Mouse (Mus musculus) hindbrain, embryonic 16.5 days (tissue): ENCODE data around the gene Nckap5. TPM values are rescaled to one million over a fixed set of nuclear protein-coding genes. Genes with fewer than 3 reads are reported as not detected.

ENCODE experiments used
- ATAC-seq: fragments of 200-750 bp; cut with Nextera tagmentation; 2 replicates; pipeline ENCODE4 v1.8.0; 2017; ENCODE audit warnings: moderate TSS enrichment, moderate library complexity
- H3K27ac ChIP-seq: fragments of 300-500 bp; sonication (generic); 2 replicates; pipeline ENCODE4 v1.5.1; 2014; ENCODE audit warnings: low read depth, mild to moderate bottlenecking, control low read depth, low read length, moderate library complexity
- H3K27me3 ChIP-seq: fragments of 300-500 bp; sonication (generic); replicated peaks from 2 replicates; pipeline ENCODE4 v1.6.1; 2014; ENCODE audit warnings: low read length; ENCODE audit not compliant: control insufficient read depth, insufficient read depth
- H3K36me3 ChIP-seq: fragments of 300-500 bp; sonication (generic); 2 replicates; pipeline ENCODE4 v1.6.1; 2014; ENCODE audit warnings: mild to moderate bottlenecking, low read length, moderate library complexity, mixed read lengths; ENCODE audit not compliant: control insufficient read depth, insufficient read depth
- H3K4me1 ChIP-seq: fragments of 300-500 bp; sonication (generic); 2 replicates; pipeline ENCODE4 v1.6.1; 2014; ENCODE audit warnings: low read depth, low read length; ENCODE audit not compliant: control insufficient read depth, insufficient read depth
- H3K4me2 ChIP-seq: fragments of 300-500 bp; sonication (generic); 2 replicates; pipeline ENCODE4 v1.6.1; 2014; ENCODE audit warnings: mild to moderate bottlenecking, low read length, control low read depth, moderate library complexity
- H3K4me3 ChIP-seq: fragments of 300-500 bp; sonication (generic); 2 replicates; pipeline ENCODE4 v1.5.1; 2014; ENCODE audit warnings: mild to moderate bottlenecking, low read length, control low read depth, moderate library complexity
- H3K9ac ChIP-seq: fragments of 300-500 bp; sonication (generic); 2 replicates; pipeline ENCODE4 v1.6.1; 2014; ENCODE audit warnings: low read depth, mild to moderate bottlenecking, control low read depth, low read length, moderate library complexity
- H3K9me3 ChIP-seq: fragments of 300-500 bp; sonication (generic); 2 replicates; pipeline ENCODE4 v1.6.1; 2014; ENCODE audit warnings: mild to moderate bottlenecking, low read length, moderate library complexity; ENCODE audit not compliant: control insufficient read depth
- WGBS: fragments of 180-500 bp; shearing (Covaris S2); extraction: QIAGEN DNeasy Blood & Tissue Kit; methylation state at CpG from one replicate; pipeline ENCODE4 v1.1.7; 2014; 5-methylcytosine and 5-hydroxymethylcytosine counted together
- polyA plus RNA-seq: library from polyadenylated mRNA; unstranded; fragments of >200 nt; fragmentation: Nextera tagmentation; extraction: Ambion mirVana; gene quantifications from 2 replicates; pipeline ENCODE4 v1.2.1, GENCODE M21; 2015

Gene Nckap5
- polyA plus RNA-seq, 1 experiment from 2014 or later, result 13.9 TPM

GRCm38 (mm10) chr1:126573714-126574113 is 256.9 kb downstream of the Nckap5 start:
- no peak overlapping the region for H3K4me3 ChIP-seq
- 27% methylated on average over 3 of the region's 3 CpGs for WGBS
- no peak overlapping the region for H3K4me2 ChIP-seq
- no peak overlapping the region for H3K27ac ChIP-seq
- H3K36me3 ChIP-seq, result no peaks in the 10 kb centered on the region
- peaks cover 6% of the 10 kb centered on the region; the same call in 1 of the 2 replicates for H3K4me1 ChIP-seq
- no peak overlapping the region for H3K9ac ChIP-seq
- no peaks in the 10 kb centered on the region for H3K9me3 ChIP-seq
- H3K27me3 ChIP-seq, result no peaks in the 10 kb centered on the region
- peak; percentile 55 for ATAC-seq

DNA sequence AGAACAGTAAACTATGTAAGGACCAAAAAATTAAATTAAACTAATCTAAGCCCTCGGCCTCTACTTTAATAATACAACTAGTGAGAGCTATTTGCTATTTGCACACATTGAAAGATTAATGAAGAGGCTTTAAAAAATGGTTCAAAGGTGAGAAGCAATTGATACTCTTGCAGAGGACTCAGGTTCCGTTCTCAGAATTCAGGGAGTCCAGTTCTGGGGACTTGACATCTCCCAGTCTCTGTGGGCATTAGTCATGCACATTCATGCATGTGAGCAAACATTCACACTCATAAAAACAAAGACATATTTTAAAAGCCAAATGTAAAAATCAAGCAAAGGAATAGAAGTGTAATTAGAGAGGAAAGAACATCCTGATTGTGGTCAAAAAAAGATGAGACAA is 257.5 kb downstream of the Nckap5 start:
- 79% methylated on average over 2 of the region's 2 CpGs for WGBS
- no peaks in the 10 kb centered on the region for H3K9me3 ChIP-seq
- H3K36me3 ChIP-seq, result no peaks in the 10 kb centered on the region
- no peak for ATAC-seq
- peaks cover 6% of the 10 kb centered on the region; the same call in 1 of the 2 replicates for H3K4me1 ChIP-seq
- no peak overlapping the region for H3K4me2 ChIP-seq
- no peak overlapping the region for H3K27ac ChIP-seq
- no peak overlapping the region for H3K9ac ChIP-seq
- no peaks in the 10 kb centered on the region for H3K27me3 ChIP-seq
- H3K4me3 ChIP-seq, result no peak overlapping the region

GRCm38 (mm10) chr1:126569611-126570238 is 260.9 kb downstream of the Nckap5 start:
- Histone ChIP-seq H3K9me3 (no peaks in the 10 kb centered on the region), H3K4me3 (no peak overlapping the region), H3K27me3 (no peaks in the 10 kb centered on the region), H3K9ac (no peak overlapping the region), H3K4me1 (peaks cover 6% of the 10 kb centered on the region; the same call in 1 of the 2 replicates), H3K27ac (no peak overlapping the region), H3K4me2 (no peak overlapping the region), H3K36me3 (no peaks in the 10 kb centered on the region)
- ATAC-seq, result no peak
- WGBS, result 88% methylated on average over 6 of the region's 6 CpGs

DNA sequence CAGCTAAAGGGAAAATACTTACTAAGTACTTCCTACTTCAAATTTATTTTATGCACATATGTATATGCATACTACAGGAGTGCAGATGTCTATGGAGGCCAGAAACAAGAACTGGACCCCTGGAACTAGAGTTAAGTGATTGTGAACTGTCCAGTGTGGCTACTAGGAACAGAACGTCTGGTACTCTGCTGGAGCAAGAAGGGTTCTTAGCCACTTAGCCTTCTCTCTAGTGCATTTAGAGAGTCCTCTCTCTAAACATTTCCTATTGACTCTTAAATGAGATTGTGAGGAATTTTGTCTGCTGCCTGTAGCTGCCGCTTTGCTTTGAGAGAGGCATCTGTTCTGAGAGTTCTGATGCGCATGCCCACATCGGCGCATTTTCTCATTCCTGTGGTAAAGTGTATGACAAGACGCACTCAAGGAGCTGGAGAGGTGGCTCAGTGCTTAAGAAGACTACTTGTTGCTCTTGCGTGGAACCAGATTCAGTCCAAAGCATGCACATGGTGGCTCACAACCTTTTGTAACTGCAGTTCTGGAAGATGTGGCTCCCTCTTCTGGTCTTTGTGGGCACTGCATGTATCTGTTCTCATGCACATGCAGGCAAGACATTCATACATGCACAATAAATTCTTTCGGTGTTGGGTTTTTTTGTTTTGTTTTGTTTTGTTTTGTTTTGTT is 261.9 kb downstream of the Nckap5 start:
- Histone ChIP-seq H3K4me3 (no peak overlapping the region), H3K9ac (no peak overlapping the region), H3K27ac (no peak overlapping the region), H3K4me1 (no peaks in the 10 kb centered on the region), H3K36me3 (no peaks in the 10 kb centered on the region), H3K4me2 (no peak overlapping the region), H3K27me3 (no peaks in the 10 kb centered on the region), H3K9me3 (no peaks in the 10 kb centered on the region)
- 89% methylated on average over 8 of the region's 8 CpGs for WGBS
- no peak for ATAC-seq

DNA sequence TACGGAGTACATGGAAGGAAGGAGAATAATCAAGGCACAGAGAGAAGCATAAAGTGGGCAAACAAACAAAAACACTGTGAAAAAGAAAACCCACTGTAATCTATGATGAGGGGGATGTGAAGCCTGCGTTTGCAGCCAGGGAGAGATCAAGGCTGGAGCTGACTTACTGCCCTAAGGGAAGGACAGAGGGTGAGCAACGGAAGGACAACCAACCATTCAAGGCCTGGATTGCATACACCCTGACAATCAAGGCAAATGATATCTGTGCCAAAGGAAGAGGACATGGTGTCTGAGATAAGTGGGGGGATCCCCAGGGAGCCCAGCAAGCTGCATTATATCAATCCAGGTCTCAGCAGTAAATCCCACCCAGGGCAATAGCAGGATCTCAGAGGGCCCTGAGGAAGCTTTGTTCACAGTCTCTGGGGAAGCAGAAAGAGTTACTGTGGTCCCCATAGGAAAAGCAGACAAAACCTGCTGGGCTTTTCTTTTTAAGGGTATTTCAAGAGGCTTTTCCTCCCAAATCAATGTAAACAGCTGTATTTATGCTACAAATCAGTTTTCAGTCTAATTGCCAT is 265.4 kb downstream of the Nckap5 start:
- H3K36me3 ChIP-seq, result no peaks in the 10 kb centered on the region
- H3K27me3 ChIP-seq, result no peaks in the 10 kb centered on the region
- H3K4me3 ChIP-seq, result no peak overlapping the region
- H3K4me1 ChIP-seq, result no peaks in the 10 kb centered on the region
- no peak for ATAC-seq
- no peak overlapping the region for H3K9ac ChIP-seq
- WGBS, result 53% methylated on average over 3 of the region's 3 CpGs
- H3K9me3 ChIP-seq, result no peaks in the 10 kb centered on the region
- no peak overlapping the region for H3K27ac ChIP-seq
- H3K4me2 ChIP-seq, result no peak overlapping the region

DNA sequence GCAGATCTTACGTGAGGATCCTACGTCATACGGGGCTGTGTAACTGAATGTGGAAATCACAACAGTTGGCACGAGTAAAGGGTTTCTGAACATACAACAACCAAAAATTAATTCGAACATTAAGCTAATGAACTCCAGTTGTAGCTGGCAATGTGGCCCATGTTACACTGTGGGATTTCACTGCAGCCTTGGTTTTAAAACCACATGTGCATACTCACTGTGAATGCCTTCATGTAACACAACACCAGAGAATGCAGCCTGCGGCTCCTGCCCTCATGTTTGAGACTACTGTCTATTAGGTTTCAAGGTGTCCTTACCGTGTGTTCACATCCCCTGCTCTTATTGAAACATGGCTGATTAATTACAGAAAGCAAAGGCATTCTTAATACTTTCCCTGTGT is 269.7 kb downstream of the Nckap5 start:
- Histone ChIP-seq H3K4me3 (no peak overlapping the region), H3K4me1 (no peaks in the 10 kb centered on the region; the same call in 1 of the 2 replicates), H3K27ac (no peak overlapping the region), H3K9me3 (no peaks in the 10 kb centered on the region), H3K27me3 (no peaks in the 10 kb centered on the region), H3K9ac (no peak overlapping the region), H3K4me2 (no peak overlapping the region), H3K36me3 (no peaks in the 10 kb centered on the region)
- no peak for ATAC-seq
- WGBS, result 78% methylated on average over 7 of the region's 7 CpGs

- Histone ChIP-seq H3K27me3 (no peaks in the 10 kb centered on the region), H3K4me2 (no peak overlapping the region), H3K36me3 (no peaks in the 10 kb centered on the region), H3K9me3 (no peaks in the 10 kb centered on the region), H3K4me3 (no peak overlapping the region), H3K4me1 (no peaks in the 10 kb centered on the region; the same call in 1 of the 2 replicates), H3K27ac (no peak overlapping the region), H3K9ac (no peak overlapping the region)
- no peak for ATAC-seq
- 54% methylated on average over 12 of the region's 12 CpGs for WGBS
Observed at GRCm38 (mm10) chr1:126557791-126558294, 272.8 kb downstream of the Nckap5 start.

- H3K27ac ChIP-seq, result no peak overlapping the region
Observed at GRCm38 (mm10) chr1:126547979-126548378, 282.6 kb downstream of the Nckap5 start.

DNA sequence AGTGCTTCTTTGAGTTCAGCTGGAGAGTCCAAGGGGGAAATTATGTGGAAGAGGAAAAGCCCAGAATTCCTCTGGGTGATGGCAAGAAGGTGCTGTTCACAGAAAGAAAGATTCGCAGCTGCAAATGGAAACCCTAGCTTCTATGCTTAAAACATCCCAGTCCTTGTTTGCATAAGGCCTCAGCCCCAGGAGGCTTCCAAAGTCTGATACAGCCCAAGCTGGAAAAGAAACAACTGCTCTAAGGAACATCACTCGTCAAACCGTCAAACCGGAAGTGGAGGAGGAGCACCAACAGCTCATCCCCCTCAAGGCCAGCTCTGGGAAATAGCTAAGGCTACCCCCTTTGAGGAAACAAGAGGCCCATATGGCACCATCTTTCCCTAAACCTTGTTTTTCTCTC is 286.1 kb downstream of the Nckap5 start:
- WGBS, result 58% methylated on average over 4 of the region's 4 CpGs
- Histone ChIP-seq H3K4me2 (no peak overlapping the region), H3K4me3 (no peak overlapping the region), H3K9ac (no peak overlapping the region), H3K27me3 (no peaks in the 10 kb centered on the region), H3K36me3 (no peaks in the 10 kb centered on the region), H3K4me1 (peaks cover 4% of the 10 kb centered on the region), H3K9me3 (no peaks in the 10 kb centered on the region), H3K27ac (no peak overlapping the region)
- no peak for ATAC-seq

More at GRCm38 (mm10) chr1:126547979-126548378, 282.6 kb downstream of the Nckap5 start:
- Histone ChIP-seq H3K36me3 (no peaks in the 10 kb centered on the region), H3K9me3 (no peaks in the 10 kb centered on the region), H3K4me1 (peaks cover 4% of the 10 kb centered on the region), H3K27me3 (no peaks in the 10 kb centered on the region), H3K9ac (no peak overlapping the region), H3K4me3 (no peak overlapping the region), H3K4me2 (no peak overlapping the region)
- 0 out of 2 replicates have a peak, but pooled peaks have one; percentile 34 for ATAC-seq
- 66% methylated on average over 7 of the region's 7 CpGs for WGBS
